Mouse (Mus musculus): Measurements from ENCODE around the gene Gm28036. TPM values are rescaled to one million over a fixed set of nuclear protein-coding genes. Genes with fewer than 3 reads are reported as not detected.

Gene Gm28036
- polyA plus RNA-seq (2015; fragmentation: Nextera tagmentation; extraction: Ambion mirVana), result 11.0 and 12.1 TPM in 2 replicates

DNA sequence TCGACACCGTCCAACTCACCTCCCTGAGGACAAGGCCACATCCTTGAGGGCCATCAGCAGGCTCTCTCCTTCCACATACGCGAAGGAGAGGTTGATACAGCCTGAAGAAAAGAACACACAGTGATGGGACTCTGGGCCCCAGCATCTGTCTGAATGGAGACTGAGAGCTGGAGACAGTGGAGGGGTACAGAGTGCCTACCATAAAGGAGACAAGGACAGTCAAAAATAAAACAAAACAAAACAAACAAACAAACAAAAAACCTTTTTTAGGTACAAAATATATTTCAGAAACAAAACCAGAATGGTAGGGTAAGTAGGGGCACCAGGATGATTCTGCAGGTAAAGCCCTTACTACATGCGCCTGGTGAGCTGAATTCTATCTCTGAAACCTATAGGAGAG, at the start of gene Gm28036:
Gm28036 (minus strand) TSS at position 101 of the 400 bp plus-strand sequence.
- Histone ChIP-seq H3K4me1 (no peaks in the 10 kb centered on the region), H3K4me2 (no peak within 1 kb of the TSS), H3K27me3 (replicated peaks) (no peaks in the 10 kb centered on the region), H3K36me3 (peaks cover 23% of the 10 kb centered on the region), H3K4me3 (replicated peaks) (no peak within 1 kb of the TSS), H3K27ac (replicated peaks) (no peak within 1 kb of the TSS), H3K9me3 (replicated peaks) (no peaks in the 10 kb centered on the region), H3K9ac (replicated peaks) (no peak within 1 kb of the TSS)
- no peak for ATAC-seq (ENCODE audit: low FRiP score)
- WGBS, result 93% methylated on average over 5 of the region's 5 CpGs

DNA sequence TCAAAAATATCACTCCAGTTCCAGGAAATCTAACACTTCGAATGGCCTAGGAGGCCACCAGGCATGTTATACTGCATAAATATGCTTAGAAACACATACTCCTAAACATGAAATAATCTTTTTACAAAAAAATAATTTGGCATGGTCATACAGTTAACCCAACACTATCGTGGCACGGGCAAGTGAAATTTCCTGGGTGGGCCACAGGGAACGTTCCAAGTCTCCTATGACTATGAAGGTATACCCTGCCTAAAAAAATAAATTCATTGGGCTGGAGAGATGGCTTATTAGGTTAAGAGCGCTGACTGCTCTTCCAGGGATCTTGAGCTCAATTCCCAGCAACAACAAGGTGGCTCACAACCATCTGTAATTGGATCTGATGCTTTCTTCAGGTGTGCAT, 39.7 kb upstream of the Gm28036 start:
- peaks cover 68% of the 10 kb centered on the region for H3K36me3 ChIP-seq
- no peak for ATAC-seq (ENCODE audit: low FRiP score)
- no peaks in the 10 kb centered on the region for H3K4me1 ChIP-seq
- no peak overlapping the region for H3K4me2 ChIP-seq
- H3K4me3 ChIP-seq (replicated peaks), result no peak overlapping the region
- H3K27ac ChIP-seq (replicated peaks), result no peak overlapping the region
- no peaks in the 10 kb centered on the region for H3K9me3 ChIP-seq (replicated peaks)
- H3K9ac ChIP-seq (replicated peaks), result no peak overlapping the region
- H3K27me3 ChIP-seq (replicated peaks), result no peaks in the 10 kb centered on the region
- 95% methylated on average over 5 of the region's 5 CpGs for WGBS

DNA sequence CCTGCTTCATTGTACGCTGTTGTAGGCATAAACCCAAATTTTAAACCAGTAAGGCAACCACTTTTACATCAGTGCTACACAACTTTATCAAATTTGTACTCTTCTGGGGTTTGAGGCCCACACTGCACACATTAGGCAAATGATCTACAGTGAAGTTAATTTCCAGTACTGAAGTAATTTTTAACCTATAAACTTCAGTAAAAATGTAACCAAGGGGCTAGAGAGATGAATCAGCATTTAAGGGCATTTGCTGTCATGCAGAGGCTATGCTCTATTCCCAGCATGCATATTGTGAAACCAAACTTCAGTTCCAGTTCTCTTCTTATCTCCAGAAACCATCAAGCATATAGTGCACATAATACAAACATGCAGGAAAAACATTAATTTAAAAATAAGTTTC, 38.6 kb upstream of the Gm28036 start:
- WGBS, result 100% methylated on average over 1 of the region's 1 CpGs
- Histone ChIP-seq H3K27ac (replicated peaks) (no peak overlapping the region), H3K4me2 (no peak overlapping the region), H3K4me1 (no peaks in the 10 kb centered on the region), H3K9me3 (replicated peaks) (no peaks in the 10 kb centered on the region), H3K9ac (replicated peaks) (no peak overlapping the region), H3K27me3 (replicated peaks) (no peaks in the 10 kb centered on the region), H3K36me3 (peaks cover 66% of the 10 kb centered on the region), H3K4me3 (replicated peaks) (no peak overlapping the region)
- ATAC-seq (ENCODE audit: low FRiP score), result no peak

DNA sequence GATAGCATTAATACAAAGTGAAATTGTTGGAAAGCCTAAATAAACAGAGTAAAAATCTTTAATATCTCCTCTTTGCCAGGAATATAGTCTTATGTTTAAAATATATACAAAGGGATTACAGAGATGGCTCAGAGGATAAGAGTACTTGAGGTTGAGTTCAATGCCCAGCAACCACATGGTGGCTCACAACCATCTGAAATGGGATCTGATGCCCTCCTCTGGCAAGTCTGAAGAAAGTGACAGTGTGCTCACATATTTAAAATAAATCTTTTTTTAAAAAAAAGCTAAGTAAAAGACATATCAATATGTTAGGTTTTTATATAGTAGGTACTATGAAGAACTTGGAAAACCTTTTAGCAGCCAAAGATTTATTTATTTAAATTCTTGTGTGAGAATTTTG, 24.6 kb upstream of the Gm28036 start:
- no peak overlapping the region for H3K4me2 ChIP-seq
- ATAC-seq (ENCODE audit: low FRiP score), result no peak

DNA sequence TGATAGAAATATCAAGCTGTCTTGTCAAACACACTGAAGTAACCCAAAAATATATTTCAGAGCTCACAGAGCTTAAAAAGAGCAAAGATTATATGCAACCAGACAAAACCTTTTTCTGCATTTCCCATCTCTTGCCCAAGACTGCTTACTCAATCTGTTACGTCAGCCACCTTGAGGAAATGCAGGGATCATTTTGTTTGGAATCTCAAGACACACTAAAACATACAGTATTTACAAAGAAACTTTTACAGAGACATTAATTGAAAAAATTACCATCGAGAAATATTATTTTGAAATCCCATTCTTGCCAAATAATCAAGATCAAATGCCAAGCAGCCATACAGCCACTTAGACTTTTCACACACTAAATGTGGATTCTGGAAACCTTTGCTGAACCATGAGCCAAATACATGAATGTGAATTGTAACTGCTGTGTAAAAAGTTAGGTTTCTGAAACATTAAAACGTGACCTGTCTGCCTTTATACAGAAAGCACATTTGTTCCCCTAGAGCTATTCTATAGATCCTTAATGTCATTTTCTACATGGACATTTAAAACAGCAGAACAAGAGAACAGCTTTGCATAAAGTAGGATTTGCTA, 20.5 kb upstream of the Gm28036 start:
- Histone ChIP-seq H3K4me1 (peaks cover 19% of the 10 kb centered on the region), H3K36me3 (peaks cover 36% of the 10 kb centered on the region), H3K27me3 (replicated peaks) (no peaks in the 10 kb centered on the region), H3K27ac (replicated peaks) (no peak overlapping the region), H3K4me2 (no peak overlapping the region), H3K9me3 (replicated peaks) (no peaks in the 10 kb centered on the region), H3K4me3 (replicated peaks) (no peak overlapping the region), H3K9ac (replicated peaks) (no peak overlapping the region)
- 90% methylated on average over 3 of the region's 3 CpGs for WGBS
- ATAC-seq (ENCODE audit: low FRiP score), result no peak

More for the DNA sequence above, 24.6 kb upstream of the Gm28036 start:
- no peaks in the 10 kb centered on the region for H3K27me3 ChIP-seq (replicated peaks)
- no peak overlapping the region for H3K9ac ChIP-seq (replicated peaks)
- peaks cover 54% of the 10 kb centered on the region for H3K36me3 ChIP-seq
- no peaks in the 10 kb centered on the region for H3K9me3 ChIP-seq (replicated peaks)
- no peak overlapping the region for H3K27ac ChIP-seq (replicated peaks)
- no peaks in the 10 kb centered on the region for H3K4me1 ChIP-seq
- no peak overlapping the region for H3K4me3 ChIP-seq (replicated peaks)

DNA sequence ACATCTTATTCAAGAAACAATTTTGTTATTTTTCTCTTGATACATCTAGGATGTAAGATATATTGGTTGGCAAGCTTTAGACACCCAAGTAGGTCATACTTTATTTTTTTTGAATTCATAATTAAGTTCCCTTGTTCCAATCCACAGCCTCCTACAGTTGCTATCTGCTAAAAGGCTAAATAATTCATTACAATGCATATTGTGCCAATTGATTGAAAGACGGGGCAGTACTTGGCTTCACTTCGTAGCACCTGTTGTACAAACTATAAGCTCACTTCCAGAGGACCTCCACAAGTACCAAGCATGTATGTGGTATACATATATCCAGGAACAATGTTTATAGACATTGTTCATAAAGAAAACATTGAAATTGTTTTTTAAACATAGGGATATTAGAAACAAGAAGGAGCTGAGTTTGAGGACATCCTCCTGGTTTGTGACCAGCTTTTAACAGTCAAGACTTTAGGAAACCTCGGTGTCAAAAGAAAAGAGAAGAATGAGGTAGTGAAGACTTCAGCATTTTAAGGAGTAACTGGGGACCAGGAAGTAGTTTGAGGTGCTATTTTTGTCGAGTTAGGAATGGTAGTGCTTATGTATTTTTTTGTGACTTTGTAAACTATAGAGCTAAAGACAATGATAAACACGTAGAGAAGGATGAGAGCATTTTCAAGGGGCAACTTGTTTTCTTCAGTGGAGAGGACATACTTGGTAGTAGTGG, 19.5 kb upstream of the Gm28036 start:
- 75% methylated on average over 5 of the region's 5 CpGs for WGBS
- Histone ChIP-seq H3K27me3 (replicated peaks) (no peaks in the 10 kb centered on the region), H3K4me2 (no peak overlapping the region), H3K4me3 (replicated peaks) (no peak overlapping the region), H3K9ac (replicated peaks) (no peak overlapping the region), H3K9me3 (replicated peaks) (no peaks in the 10 kb centered on the region), H3K36me3 (peaks cover 36% of the 10 kb centered on the region), H3K4me1 (peaks cover 19% of the 10 kb centered on the region), H3K27ac (replicated peaks) (no peak overlapping the region)
- ATAC-seq (ENCODE audit: low FRiP score), result no peak

DNA sequence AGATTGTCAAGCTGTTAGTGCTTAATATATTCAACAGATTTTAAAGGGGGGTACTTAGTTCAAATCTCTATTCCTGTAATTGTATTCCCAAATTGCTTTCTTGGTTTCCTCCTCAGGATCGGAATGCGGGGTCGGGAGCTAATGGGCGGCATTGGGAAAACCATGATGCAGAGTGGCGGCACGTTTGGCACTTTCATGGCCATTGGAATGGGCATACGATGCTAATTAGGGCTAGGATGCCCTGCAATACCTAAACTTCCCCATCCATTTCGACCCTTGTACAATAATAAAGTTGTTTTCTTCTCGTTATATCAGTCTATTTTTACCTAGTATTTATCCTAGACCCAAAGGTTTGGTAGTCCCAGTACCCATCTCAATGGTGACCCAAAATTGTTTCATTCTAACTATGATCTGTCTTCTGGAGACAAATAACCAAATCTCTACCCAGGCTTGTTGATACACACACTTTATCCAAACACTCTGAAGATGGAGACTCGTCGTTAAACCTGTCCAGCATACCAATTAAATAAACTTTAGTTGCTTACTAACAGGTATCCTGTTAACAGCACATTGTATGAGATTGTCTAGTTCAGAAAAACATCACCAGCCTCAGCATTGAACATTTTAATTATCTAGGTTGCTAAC, 18.7 kb upstream of the Gm28036 start:
- WGBS, result 61% methylated on average over 11 of the region's 11 CpGs
- Histone ChIP-seq H3K4me2 (peak overlapping the region; percentile 77), H3K36me3 (peaks cover 36% of the 10 kb centered on the region), H3K27ac (replicated peaks) (no peak overlapping the region), H3K9me3 (replicated peaks) (no peaks in the 10 kb centered on the region), H3K4me1 (peaks cover 19% of the 10 kb centered on the region), H3K27me3 (replicated peaks) (no peaks in the 10 kb centered on the region), H3K9ac (replicated peaks) (no peak overlapping the region), H3K4me3 (replicated peaks) (peak overlapping the region; percentile 86; the same call in 1 of the 2 replicates)
- ATAC-seq (ENCODE audit: low FRiP score), result no peak

DNA sequence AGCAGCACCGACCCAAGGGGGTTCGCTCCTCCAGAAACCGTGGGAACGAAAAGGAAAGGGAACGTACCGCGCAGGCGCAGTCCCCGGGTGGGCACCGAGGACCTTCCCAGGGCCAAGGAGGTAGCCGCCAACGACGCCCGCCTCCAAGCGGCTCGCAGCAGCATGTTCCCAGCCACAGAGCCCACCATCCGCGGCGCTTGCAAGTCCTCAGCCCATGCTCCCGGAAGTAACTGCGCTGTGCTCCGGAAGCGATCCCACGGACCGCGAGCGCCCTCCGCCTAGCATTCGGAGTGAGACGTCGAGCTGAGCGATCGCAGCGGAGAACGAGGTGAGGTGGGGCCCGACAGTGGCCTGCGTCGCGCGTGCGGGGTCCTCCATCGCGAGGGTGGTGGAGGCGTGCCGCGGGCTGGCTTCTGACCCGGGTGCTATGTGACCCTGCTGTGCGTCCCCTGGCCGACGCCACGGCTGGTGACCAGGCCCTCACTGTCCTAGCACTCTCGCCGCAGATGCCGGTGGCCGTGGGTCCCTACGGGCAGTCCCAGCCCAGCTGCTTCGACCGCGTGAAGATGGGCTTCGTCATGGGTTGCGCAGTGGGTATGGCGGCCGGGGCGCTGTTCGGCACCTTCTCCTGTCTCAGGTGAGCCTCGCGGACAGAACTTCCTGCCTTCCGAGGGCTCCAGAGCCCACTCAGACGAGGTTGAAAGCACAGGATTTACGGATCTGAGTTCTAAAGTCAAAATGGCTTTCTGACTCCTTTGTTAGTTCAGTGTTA, 17.2 kb upstream of the Gm28036 start, which contains the start of the genes Romo1 and Nfs1:
Romo1 (plus strand) TSS at position 87 of the 772 bp plus-strand sequence.
Nfs1 (minus strand) TSS at position 234 of the 772 bp plus-strand sequence.
- H3K36me3 ChIP-seq, result peaks cover 31% of the 10 kb centered on the region
- WGBS, result under 1% methylated on average over 70 of the region's 70 CpGs
- peak within 1 kb of the TSS; percentile 95 for H3K27ac ChIP-seq (replicated peaks)
- no peaks in the 10 kb centered on the region for H3K9me3 ChIP-seq (replicated peaks)
- H3K27me3 ChIP-seq (replicated peaks), result no peaks in the 10 kb centered on the region
- H3K4me1 ChIP-seq, result peaks cover 19% of the 10 kb centered on the region
- peak within 1 kb of the TSS; percentile 77 for H3K4me2 ChIP-seq
- H3K4me3 ChIP-seq (replicated peaks), result peak within 1 kb of the TSS; percentile 86
- ATAC-seq (ENCODE audit: low FRiP score), result peak; percentile 99
- peak within 1 kb of the TSS; percentile 90 for H3K9ac ChIP-seq (replicated peaks)

DNA sequence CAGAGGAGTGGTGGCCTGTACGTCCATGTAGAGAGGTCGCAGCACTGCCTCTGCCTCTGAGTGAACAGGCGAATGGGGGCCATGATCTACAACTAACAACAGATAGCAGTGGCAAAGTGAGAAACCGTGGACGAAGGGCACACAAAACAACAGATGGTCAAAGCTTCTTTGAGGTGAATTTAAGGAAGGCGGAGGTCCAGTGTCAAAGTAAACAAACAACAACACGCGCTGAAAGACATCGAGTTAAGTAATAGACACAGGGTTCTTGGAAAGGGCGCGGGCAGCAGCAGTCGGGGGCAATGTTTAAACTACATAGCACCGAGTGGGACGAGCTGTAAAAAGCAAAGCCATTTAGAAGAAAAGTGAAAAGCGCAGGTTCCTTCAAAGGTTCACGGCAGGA, 16.5 kb upstream of the Gm28036 start:
- Histone ChIP-seq H3K27ac (replicated peaks) (peak overlapping the region; percentile 95), H3K4me2 (peak overlapping the region; percentile 77), H3K9me3 (replicated peaks) (no peaks in the 10 kb centered on the region), H3K4me1 (peaks cover 19% of the 10 kb centered on the region), H3K9ac (replicated peaks) (peak overlapping the region; percentile 90), H3K27me3 (replicated peaks) (no peaks in the 10 kb centered on the region), H3K4me3 (replicated peaks) (peak overlapping the region; percentile 86), H3K36me3 (peaks cover 28% of the 10 kb centered on the region)
- WGBS, result 1% methylated on average over 16 of the region's 16 CpGs
- no peak for ATAC-seq (ENCODE audit: low FRiP score)

DNA sequence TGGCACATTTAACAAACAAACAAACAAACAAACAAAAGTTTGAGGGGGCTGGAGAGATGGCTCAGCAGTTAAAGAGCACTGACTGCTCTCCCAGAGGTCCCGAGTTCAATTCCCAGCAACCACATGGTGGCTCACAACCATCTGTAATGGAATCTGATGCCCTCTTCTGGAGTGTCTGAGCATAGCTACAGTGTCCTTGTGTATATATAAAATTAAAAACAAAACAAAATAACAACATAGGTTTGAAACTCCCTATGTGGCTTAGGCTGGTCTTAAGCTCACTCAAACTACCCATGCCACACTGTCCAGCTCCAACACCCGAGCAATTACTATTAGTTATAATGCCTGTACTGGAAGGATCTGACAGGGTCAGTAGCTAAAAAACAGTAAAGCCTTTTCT, 15.9 kb upstream of the Gm28036 start:
- Histone ChIP-seq H3K4me2 (peak overlapping the region; percentile 77), H3K9ac (replicated peaks) (no peak overlapping the region; the same call in 1 of the 2 replicates), H3K4me3 (replicated peaks) (peak overlapping the region; percentile 86), H3K27ac (replicated peaks) (peak overlapping the region; percentile 95; the same call in 1 of the 2 replicates), H3K27me3 (replicated peaks) (no peaks in the 10 kb centered on the region), H3K9me3 (replicated peaks) (no peaks in the 10 kb centered on the region), H3K36me3 (peaks cover 23% of the 10 kb centered on the region), H3K4me1 (peaks cover 19% of the 10 kb centered on the region)
- no peak for ATAC-seq (ENCODE audit: low FRiP score)
- 84% methylated on average over 2 of the region's 2 CpGs for WGBS

DNA sequence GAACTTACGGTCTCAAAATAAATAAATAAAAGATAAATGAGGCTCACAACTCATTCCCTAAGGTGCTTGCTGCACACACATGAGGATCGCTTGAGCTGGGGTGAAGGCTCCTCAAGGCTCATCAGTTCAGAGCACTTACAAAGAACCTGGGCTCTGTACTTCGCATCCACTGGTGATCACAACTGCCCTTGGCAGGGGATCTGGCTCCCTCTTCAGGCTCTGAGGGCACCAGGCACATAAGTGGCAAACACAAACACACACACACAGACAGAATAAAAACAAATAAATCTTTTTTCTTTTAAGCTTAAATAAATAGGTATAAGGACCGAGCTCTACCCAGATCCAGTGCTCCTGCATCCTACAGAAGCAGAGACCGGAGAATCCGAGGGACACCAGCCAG, 8.8 kb upstream of the Gm28036 start:
- no peak for ATAC-seq (ENCODE audit: low FRiP score)
- H3K4me1 ChIP-seq, result no peaks in the 10 kb centered on the region
- WGBS, result 90% methylated on average over 6 of the region's 6 CpGs

More for the DNA sequence above, 8.8 kb upstream of the Gm28036 start:
- no peaks in the 10 kb centered on the region for H3K9me3 ChIP-seq (replicated peaks)
- H3K27ac ChIP-seq (replicated peaks), result no peak overlapping the region
- H3K27me3 ChIP-seq (replicated peaks), result no peaks in the 10 kb centered on the region
- H3K36me3 ChIP-seq, result peaks cover 26% of the 10 kb centered on the region; the same call in 1 of the 2 replicates
- H3K9ac ChIP-seq (replicated peaks), result no peak overlapping the region
- no peak overlapping the region for H3K4me3 ChIP-seq (replicated peaks)
- H3K4me2 ChIP-seq, result no peak overlapping the region
